Mouse (Mus musculus): Measurements from ENCODE around the gene 4930442H23Rik. TPM values are rescaled to one million over a fixed set of nuclear protein-coding genes. Genes with fewer than 3 reads are reported as not detected.
"Not testable (repeated sequence)": the region's sequence is repeated elsewhere in the genome, so short reads cannot be mapped to it uniquely, and the experiment has no call there.

Gene 4930442H23Rik
- total RNA-seq, 2 experiments from 2014 or later: not detected

DNA sequence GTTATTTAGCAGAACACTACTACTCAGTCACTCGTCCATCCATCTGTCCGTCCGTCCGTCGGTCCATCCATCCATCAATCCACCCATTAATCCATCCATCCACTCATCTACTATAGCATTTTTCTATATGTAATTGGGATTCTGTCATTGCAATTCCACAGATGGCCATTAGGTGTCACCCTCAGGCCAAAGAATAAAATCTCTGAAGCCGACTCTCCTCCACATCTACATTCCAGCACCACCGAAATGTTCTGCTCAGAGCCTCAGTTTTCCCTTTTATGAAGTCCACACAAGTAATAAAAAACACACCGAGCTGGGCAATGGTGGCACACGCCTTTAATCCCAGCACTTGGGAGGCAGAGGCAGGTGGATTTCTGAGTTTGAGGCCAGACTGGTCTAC, 14.6 kb upstream of the 4930442H23Rik start:
- peak; percentile 25 to 40 for DNase-seq

DNA sequence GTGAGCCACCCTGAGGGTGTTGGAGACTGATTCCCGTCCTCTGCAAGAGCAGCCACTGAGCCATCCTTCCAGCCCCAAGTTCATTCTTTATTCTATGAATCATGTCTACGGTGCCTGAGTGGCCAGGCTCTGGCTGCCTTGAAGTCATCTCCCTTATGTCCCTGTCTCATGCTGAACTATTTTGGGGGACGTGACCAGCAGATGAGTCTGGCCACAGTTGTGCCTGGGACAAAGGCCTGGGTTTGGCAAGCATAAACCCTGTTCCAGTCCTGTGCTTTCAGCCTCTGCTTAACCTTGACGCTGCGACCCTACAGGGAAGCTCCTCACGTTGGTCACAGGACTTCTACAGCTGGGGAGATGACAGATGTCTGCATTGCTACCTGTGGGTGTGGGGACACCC, 13.7 kb upstream of the 4930442H23Rik start:
- no peak for DNase-seq

DNA sequence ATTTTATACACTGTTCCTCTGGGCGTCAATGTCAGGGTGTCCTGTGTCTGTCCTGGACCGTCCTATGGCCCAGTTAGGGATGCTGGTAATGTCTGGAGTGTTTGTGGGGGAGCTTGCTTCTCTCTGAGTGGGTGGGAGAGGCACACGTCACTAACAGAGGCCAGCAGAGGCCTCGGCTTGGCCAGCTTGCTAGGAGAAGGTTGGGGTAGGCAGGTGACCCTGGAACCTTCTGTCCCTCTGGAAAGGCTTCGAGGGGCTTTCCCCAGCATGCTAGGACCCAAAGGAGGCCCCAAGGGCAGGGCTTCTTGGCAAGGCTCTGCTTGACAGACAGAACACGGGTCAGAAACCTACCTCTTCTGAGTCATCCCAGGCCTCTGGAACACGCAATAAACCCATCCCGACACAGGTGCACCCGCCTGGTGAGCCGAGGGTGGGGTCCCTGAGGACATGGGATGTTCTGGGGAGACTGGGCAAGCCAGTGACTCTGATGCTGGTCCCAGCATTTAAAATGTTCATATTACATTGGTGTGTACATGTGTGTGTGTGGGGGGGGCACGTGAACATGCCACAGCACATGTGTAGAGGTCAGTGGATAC, 12.9 kb upstream of the 4930442H23Rik start:
- no peak for DNase-seq

DNA sequence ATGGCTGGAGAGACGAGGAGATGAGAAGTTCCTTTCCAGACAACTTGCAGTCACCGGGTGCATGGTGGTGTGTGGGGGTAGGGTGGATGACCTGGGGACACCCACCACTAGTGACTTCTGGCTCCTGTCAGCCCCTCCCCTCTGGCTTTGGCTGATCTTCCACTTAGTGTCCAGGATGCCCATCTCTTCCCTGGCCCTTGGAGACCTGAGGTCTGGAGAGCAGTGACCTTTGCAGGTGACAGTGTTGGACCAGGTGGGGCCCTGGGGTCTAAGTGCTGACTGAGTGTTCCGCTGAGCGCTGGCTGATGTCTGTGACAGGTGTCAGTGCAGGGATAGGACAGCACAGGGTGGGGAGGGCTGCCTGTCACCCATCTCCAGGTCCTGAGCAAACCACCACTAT, 11.7 kb upstream of the 4930442H23Rik start:
- no peak for DNase-seq

DNA sequence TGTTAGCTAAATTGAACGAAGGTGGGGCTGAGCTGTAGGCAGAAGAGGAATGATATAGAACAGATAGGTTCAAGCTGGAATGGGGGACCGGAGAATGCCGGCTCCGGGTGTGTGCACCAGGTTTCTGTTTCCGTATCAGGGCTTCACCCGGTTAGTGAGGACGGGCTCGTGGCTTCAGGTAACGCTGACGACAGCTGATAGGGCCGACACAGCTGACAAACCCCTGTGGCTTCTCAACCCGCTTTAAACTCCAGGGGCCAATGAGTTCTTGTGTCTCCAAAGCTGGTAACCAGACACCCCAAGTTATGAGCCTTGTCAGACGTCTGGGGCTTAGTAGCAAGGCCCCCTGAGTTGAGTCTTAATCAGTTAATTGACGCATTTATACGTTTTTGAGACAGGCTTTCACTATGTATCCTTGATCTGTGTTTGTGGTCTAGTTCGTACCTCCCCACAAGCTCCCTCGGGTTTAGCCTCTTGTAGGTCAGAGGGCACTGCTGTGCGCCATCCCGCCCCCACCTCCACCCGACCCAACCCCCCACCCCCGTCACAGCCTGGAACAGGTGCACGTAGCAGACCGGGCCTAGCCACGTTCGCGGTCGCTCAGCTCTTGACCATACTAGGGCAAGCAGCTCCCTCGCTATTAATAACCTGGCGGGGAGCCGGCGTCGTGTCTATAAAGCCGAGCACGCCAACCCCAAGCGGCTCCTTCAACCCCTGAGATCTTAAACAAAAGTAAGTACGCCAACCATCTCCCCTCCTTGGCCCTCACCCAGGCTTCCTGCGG, 10.5 kb upstream of the 4930442H23Rik start:
- peak in 1 of 2 experiments; percentile 50 for DNase-seq

DNA sequence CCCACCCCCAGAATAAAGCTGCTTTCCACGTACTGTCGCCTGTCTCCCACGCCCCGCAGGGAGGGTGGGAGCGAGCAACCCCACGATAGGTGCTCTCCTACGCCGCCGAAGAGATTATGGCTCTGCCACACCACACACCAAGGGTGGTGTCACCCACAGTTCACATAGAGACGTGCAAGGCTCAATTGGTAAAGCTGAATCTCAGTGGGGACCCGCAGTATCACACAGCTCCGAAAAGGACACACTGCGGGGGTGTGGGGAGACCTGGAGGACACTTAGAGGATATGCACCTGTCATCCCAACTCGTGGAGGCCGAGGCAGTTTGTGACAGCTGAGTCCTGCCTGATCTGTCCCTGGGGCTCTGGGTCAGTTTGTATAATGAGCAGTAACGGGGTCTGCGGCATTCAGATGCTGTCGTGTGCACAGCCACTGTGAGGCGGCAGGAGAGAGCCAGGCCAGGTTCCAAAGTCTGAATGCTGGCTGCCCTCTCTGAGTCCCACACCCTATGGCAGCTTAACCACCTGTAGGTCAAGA, 9.4 kb upstream of the 4930442H23Rik start:
- peak in 1 of 2 experiments; percentile 23 for DNase-seq

DNA sequence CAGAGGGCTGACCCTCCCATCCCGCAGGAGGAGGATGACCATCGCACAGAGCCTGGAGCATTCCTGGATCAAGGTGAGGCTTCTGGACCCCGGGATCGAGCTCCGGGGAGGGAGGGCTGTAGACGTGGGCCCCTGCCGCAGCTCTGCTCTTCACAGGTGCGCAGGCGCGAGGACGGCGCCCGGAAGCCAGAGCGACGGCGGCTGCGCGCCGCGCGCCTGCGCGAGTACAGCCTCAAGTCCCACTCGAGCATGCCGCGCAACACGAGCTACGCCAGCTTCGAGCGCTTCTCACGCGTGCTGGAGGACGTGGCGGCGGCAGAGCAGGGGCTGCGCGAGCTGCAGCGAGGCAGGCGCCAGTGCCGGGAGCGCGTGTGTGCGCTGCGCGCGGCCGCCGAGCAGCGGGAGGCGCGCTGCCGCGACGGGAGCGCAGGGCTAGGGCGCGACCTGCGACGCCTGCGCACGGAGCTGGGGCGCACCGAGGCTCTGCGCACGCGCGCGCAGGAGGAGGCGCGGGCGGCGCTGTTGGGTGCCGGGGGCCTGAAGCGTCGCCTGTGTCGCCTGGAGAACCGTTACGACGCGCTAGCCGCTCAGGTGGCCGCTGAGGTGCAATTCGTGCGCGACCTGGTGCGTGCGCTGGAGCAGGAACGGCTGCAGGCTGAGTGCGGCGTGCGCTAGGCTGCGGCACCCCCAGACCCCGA, 8.8 kb upstream of the 4930442H23Rik start:
- peak; percentile 85 to 91 for DNase-seq

DNA sequence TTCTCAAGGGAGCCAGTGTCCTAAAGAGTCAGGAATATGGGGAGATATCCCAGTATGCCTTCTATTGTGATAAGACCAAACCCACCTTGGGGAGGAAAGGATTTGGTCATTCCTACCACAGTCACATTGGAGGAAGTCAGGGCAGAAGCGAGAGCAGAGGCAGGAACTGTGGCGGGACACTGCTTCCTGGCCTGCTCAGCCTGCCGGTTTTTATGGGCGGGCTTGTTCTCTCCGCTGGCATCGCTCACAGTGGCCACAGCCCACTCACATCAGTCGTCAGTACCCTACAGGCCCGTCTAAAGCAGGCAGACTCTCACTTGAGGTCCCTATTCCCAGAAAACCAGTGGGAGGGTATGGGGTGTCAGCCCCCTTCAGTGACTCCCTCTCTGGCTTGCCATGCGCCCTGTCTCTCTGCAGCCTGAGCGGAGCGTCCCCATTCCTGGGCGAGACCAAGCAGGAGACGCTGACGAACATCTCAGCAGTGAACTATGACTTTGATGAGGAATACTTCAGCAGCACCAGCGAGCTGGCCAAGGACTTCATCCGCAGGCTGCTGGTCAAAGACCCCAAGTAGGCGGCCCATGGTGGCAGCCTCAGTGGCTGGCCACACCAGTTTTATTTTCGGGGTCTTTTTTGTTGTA, 7.8 kb upstream of the 4930442H23Rik start:
- DNase-seq: peak; percentile 15 to 31

DNA sequence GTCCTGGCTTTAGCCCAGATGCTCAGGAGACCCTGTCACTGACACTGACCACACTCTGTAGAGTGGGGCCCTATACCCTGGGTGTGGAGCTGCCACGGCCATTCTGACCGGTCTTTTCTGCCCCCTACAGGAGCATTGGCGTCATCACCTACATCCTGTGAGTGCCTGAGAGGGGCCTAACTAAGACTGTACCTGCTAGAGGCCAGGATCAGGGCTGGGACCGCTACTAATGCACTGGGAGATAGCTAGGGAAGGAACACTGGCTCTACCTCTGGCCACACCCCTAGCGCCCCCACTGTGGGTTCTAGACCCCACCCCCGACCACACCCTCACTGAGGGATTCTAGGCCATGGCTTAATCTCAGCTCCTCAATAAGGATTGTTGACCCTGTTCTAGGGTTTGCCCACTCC, 7.3 kb upstream of the 4930442H23Rik start:
- DNase-seq: peak in 1 of 2 experiments; percentile 33

DNA sequence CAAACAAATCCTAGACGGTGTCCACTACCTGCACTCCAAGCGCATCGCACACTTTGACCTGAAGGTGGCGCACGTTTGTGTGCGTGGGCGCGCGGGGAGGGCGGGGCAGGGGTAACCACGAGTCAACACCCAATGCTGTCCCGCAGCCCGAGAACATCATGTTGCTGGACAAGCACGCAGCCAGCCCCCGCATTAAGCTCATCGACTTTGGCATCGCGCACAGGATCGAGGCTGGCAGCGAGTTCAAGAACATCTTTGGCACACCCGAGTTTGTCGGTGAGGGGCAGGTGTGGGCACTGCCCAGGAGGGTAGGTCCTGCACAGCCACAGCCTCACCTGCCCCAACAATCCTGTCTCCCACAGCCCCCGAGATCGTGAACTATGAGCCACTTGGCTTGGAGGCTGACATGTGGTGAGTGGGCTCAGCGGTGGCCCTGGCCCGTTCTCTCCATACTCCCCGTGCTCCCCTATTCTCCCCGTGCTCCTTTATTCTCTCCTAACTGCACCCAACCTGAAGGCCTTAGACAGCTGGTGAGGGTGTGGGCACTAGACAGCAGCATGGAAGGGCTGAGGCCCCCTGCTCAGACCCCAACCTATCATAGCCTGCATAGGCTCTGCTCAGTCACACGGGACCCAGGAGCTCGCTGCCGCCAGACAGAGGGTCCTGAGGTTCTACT, 6.7 kb upstream of the 4930442H23Rik start:
- peak; percentile 30 to 37 for DNase-seq

DNA sequence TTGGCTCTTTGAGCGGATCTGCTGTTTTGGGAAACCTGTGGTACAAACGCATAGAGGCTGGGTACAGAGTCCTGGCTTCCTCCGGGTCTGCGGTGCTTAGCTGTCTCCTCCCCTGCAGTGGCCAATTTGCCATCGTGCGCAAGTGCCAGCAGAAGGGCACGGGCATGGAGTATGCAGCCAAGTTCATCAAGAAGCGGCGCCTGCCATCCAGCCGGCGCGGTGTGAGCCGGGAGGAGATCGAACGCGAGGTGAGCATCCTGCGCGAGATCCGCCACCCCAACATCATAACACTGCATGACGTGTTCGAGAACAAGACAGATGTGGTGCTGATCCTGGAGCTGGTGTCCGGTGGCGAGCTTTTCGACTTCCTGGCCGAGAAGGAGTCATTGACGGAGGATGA, 6.2 kb upstream of the 4930442H23Rik start:
- no peak for DNase-seq

DNA sequence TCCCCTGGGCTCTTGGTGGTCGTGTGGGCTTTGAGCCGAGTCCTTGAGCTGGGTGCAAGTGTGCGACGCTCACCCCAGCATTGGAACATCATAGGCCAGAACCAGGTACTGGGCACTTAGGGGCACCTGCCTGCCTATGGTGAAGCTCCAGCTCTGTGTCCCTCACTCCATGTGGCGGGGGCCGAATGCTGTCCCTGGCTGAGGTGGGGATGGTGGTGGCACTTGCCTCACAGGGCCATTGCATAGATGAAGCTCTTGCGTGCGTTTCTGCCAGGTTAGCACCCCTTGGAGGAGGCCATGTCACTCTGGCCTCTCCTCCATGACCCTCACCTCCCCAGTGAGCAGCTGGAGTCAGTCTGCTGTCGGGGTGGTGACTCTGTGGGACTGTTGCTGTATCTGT, 3.5 kb upstream of the 4930442H23Rik start:
- DNase-seq: no peak

DNA sequence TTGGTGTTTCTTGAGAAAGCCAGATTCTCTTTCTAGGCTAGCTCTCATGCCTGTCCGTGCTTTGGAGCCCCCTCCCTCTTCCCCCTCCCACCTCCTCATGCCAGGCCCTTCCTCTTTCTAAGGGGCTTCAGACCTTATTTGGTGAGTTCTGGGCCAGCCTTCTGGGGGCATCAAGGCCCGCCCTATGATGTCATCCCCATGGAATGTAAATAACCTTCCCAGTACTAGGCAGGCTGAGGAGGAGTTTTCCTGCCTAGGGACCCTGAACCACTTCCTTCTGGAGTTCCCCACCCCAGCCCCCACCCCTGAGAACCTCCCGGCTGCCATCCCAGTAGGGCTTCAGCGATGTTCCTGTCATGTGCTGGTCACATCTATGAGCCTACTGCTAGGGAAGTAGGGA, 1.1 kb upstream of the 4930442H23Rik start:
- no peak for DNase-seq

DNA sequence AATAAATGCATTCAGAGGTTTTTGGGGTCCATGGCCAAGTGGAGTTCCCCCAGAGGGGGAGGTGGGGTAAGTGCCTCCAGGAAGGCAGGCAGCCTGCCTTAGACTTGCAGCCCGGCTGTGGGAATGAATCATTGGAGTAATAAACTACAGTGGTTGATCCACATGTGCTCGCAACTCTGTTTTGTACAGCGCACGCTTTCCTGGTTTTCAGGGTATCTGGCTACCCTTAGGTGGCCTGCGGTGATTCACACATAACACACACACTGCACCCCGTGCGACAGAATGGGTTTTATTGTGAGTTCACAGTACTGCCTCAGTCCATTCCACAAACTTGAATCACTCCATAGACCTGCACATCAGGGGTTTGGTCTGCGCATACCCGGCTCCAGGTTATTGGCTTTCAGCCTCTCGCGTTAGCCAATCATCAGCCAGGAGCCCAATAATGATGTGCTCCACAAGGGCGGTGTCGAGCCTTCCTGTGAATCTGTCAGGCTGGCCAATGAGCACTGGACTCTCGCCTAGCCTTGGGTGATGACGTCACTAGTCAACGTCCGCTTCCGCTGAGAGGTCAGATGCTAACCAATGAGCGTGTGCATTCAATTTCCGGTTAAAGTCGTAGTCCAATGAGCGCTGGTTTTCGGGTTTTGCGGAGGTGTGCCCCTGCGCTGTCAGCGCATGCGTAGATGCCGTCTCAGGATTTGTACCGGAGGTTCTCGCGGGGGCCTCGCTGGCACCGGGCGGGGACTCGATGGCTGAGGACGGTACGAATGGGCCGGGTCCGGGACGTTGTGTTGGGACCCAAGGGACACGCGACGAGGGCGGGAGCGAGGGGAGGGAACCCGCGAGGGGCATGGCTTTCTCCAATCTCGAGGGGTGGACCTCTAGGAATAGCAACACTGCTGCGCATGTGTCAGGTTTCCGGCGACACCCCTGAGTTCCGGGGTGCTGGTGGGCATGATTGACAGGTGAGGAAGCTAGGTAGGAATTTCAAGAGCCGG, 1.0 kb downstream of the 4930442H23Rik start, which contains the start of gene Dapk3:
Gene Dapk3 (plus strand): TSS at position 670 of the 998 bp plus-strand sequence.
- DNase-seq: peak; percentile 95 to 96

DNA sequence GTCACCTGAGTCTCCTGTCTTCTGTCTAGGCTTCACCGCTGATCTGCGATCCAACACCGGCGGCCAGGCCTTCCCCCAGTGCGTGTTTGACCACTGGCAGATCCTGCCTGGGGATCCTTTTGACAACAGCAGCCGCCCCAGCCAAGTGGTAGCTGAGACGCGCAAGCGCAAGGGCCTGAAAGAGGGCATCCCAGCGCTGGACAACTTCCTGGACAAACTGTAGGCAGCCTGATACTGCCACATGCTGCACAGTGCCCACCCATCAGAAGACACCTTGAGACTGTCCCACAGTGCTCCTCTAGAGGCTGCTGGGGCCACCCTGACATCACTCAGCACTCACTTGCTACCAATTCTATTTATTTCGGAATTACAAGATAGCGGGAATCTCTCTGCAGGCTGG, 1.8 kb downstream of the 4930442H23Rik start:
- not testable (repeated sequence) for DNase-seq

DNA sequence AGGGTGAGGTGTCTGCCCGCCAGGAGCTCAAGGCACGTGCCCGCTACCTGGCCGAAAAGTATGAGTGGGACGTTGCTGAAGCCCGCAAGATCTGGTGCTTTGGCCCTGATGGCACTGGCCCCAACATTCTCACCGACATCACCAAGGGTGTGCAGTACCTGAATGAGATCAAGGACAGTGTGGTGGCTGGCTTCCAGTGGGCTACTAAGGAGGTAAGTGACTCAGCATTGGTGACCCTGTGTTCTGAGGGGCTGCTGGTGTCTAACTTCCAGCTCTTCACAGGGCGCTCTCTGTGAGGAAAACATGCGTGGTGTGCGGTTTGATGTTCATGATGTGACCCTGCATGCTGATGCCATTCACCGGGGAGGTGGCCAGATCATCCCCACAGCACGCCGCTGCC, 2.7 kb downstream of the 4930442H23Rik start:
- no peak for DNase-seq

DNA sequence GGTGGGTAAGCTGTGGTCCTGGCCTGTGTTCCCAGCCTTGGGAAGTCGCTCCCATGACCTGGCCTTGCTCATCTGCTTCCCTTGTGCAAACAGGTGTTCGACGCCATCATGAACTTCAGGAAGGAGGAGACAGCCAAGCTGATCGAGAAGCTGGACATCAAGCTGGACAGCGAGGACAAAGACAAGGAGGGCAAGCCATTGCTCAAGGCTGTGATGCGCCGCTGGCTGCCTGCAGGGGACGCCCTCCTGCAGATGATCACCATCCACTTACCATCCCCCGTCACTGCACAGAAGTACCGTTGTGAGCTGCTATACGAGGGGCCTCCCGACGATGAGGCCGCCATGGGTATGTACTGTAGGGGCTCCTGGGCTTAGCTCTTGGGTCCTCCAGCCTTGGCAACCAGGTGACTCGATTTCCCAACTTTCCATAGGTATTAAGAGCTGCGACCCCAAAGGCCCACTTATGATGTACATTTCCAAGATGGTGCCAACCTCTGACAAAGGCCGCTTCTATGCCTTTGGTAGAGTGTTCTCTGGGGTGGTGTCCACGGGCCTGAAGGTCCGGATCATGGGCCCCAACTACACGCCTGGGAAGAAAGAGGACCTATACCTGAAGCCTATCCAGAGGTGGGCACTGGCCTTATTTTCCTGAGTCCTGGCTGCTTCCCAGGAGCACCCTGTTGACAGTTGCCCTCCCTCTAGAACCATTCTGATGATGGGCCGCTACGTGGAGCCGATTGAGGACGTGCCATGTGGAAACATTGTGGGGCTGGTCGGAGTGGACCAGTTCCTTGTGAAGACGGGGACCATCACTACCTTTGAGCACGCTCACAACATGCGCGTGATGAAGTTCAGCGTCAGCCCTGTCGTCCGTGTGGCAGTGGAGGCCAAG, 4.0 kb downstream of the 4930442H23Rik start:
- DNase-seq: no peak

DNA sequence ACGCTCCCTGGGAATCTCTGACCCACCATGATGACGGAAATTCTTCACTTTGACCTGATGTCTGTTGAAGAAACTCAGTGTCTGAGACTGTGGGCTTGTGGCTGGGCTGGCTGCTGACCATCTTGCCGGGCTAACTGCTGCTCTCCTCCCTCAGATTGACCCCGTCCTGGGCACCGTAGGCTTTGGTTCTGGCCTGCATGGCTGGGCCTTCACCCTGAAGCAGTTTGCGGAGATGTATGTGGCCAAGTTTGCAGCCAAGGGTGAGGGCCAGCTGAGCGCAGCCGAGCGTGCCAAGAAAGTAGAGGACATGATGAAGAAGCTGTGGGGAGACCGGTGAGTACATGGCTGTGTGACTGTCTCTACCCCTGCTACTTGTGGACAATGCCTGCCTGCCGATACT, 4.7 kb downstream of the 4930442H23Rik start:
- no peak for DNase-seq

Measured in adrenal gland, postnatal 36 days (tissue).